9 mouse cellular contexts compared by ENCODE assay signal in genomic region chr19:42163764-42164163, GRCm38 (mm10). TPM values are rescaled to one million over a fixed set of nuclear protein-coding genes. Genes with fewer than 3 reads are reported as not detected.
DNase-seq lines count a peak whose midpoint lies in the region; ATAC-seq and TF ChIP-seq lines count a peak whose summit lies in the region.
"Had no signal": no experiment of that assay in that cellular context is flagged by ENCODE, and none has a peak within 500 bp of the region (broad histone marks: within the 10 kb centered on the region; RNA-seq: fewer than 3 reads in every experiment).

Zfyve27 (plus strand) TSS chr19:42163951.

- peaks cover 3% of the 10 kb centered on the region; the same call in 1 of the 2 replicates for H3K4me1 ChIP-seq in kidney, adult 2 months (ENCODE audit: control insufficient read depth, insufficient read depth, low read length)
- peaks cover 10% of the 10 kb centered on the region for H3K4me1 ChIP-seq in hindbrain, embryonic 15.5 days (replicated peaks)
- no peaks in the 10 kb centered on the region for H3K4me1 ChIP-seq in midbrain, embryonic 11.5 days (ENCODE audit: control insufficient read depth, insufficient read depth, low read length)

- no peak for TF ChIP-seq CTCF in kidney, adult 2 months (conservative IDR thresholded peaks at IDR 0.05; ENCODE audit: insufficient read depth, insufficient read length, low read depth, low read length)
- no peak for TF ChIP-seq CTCF in Patski (IDR thresholded peaks at IDR 0.05)

- H3K9me3 ChIP-seq in hindbrain, embryonic 15.5 days, result no peaks in the 10 kb centered on the region
- H3K9me3 ChIP-seq in midbrain, embryonic 11.5 days (ENCODE audit: control insufficient read depth, low read length), result no peaks in the 10 kb centered on the region
- H3K9me3 ChIP-seq: liver, embryonic 15.5 days had no signal

- DNase-seq in kidney, adult 2 months, result no peak
- no peak for DNase-seq in kidney, postnatal 36 days
- DNase-seq in Patski (ENCODE audit: low read depth, low spot score), result no peak
- DNase-seq in gastrocnemius, adult 18-20 months (ENCODE audit: low spot score), result no peak
- DNase-seq in midbrain, embryonic 11.5 days (ENCODE audit: low spot score, missing footprints), result no peak
- no peak for DNase-seq in retina, embryonic 14.5 days (ENCODE audit: low spot score)
- DNase-seq in kidney, adult 8-10 months, result no peak

- 25% methylated on average over 5 of the region's 5 CpGs for WGBS in kidney, adult 2 months
- 69% methylated on average over 5 of the region's 5 CpGs for WGBS in hindbrain, embryonic 15.5 days
- 80% methylated on average over 5 of the region's 5 CpGs for WGBS in midbrain, embryonic 11.5 days

- no peaks in the 10 kb centered on the region for H3K36me3 ChIP-seq in kidney, adult 2 months (ENCODE audit: control insufficient read depth, insufficient read depth, low read length)
- H3K36me3 ChIP-seq in hindbrain, embryonic 15.5 days, result no peaks in the 10 kb centered on the region
- H3K36me3 ChIP-seq in midbrain, embryonic 11.5 days (ENCODE audit: control insufficient read depth, insufficient read depth, low read length), result no peaks in the 10 kb centered on the region
- H3K36me3 ChIP-seq: liver, embryonic 15.5 days had no signal

- ATAC-seq in Patski, result no peak
- no peak for ATAC-seq in hindbrain, embryonic 15.5 days (ENCODE audit: low FRiP score, low read depth)
- ATAC-seq in midbrain, embryonic 11.5 days (ENCODE audit: low FRiP score), result no peak

- no peaks in the 10 kb centered on the region for H3K27me3 ChIP-seq in kidney, adult 2 months (replicated peaks; ENCODE audit: control insufficient read depth, insufficient read depth, low read length)
- H3K27me3 ChIP-seq in Patski, result peaks cover 3% of the 10 kb centered on the region
- H3K27me3 ChIP-seq in hindbrain, embryonic 15.5 days, result peaks cover 12% of the 10 kb centered on the region
- no peaks in the 10 kb centered on the region for H3K27me3 ChIP-seq in midbrain, embryonic 11.5 days (ENCODE audit: control insufficient read depth, insufficient read depth, low read length)

- H3K4me3 ChIP-seq in kidney, adult 2 months (ENCODE audit: insufficient read depth, low read depth, low read length), result no peak within 1 kb of the TSS
- H3K4me3 ChIP-seq in hindbrain, embryonic 15.5 days, result no peak within 1 kb of the TSS
- H3K4me3 ChIP-seq in midbrain, embryonic 11.5 days (ENCODE audit: low read depth, low read length), result no peak within 1 kb of the TSS
- H3K4me3 ChIP-seq: liver, embryonic 15.5 days had no signal

- no peak for TF ChIP-seq POLR2A in kidney, adult 2 months (IDR thresholded peaks at IDR 0.05; ENCODE audit: low read depth, low read length)

- H3K27ac ChIP-seq in kidney, adult 2 months (ENCODE audit: insufficient read depth, low read depth, low read length), result no peak within 1 kb of the TSS
- no peak within 1 kb of the TSS for H3K27ac ChIP-seq in hindbrain, embryonic 15.5 days (replicated peaks)
- no peak within 1 kb of the TSS for H3K27ac ChIP-seq in midbrain, embryonic 11.5 days (ENCODE audit: low read depth, low read length)
- H3K27ac ChIP-seq: liver, embryonic 15.5 days had no signal

- CTCF ChIA-PET in Patski (lab: Charles Lee), result interaction anchor here (0.9 to 9.1 kb wide), 3 partner anchors 13 to 128 kb away, joined by 6 to 97 read pairs (median 11); partner anchors contain the start of gene Ankrd2

- in situ Hi-C loops in Patski (cut with MboI; ENCODE audit: low pct_unique_long_range_greater_than_20kb), result no loop called here

- no peak within 1 kb of the TSS for H3K4me2 ChIP-seq in hindbrain, embryonic 15.5 days
- H3K4me2 ChIP-seq in midbrain, embryonic 11.5 days, result no peak within 1 kb of the TSS
- H3K4me2 ChIP-seq: liver, embryonic 15.5 days had no signal

- no peak within 1 kb of the TSS for H3K9ac ChIP-seq in hindbrain, embryonic 15.5 days
- no peak within 1 kb of the TSS for H3K9ac ChIP-seq in midbrain, embryonic 11.5 days (ENCODE audit: low read length)
- H3K9ac ChIP-seq: liver, embryonic 15.5 days had no signal

- POLR2A ChIA-PET in Patski (lab: Charles Lee), result no interaction called here

RNA-seq across cellular contexts. Expression of gene Zfyve27, which starts in this region (rescaled TPM):
- 30.7 and 32.6 TPM in 2 replicates for polyA plus RNA-seq in kidney, adult 2 months (2012; rRNA removed)
- 59.5 TPM for polyA plus RNA-seq in Patski (2021)
- 10 to 100 TPM; 11.6 to 12.9 TPM for total RNA-seq in gastrocnemius, adult 18-20 months (2021)
- polyA plus RNA-seq in hindbrain, embryonic 15.5 days (2015; fragmentation: Nextera tagmentation; extraction: Ambion mirVana), result 60.0 and 65.0 TPM in 2 replicates
- polyA plus RNA-seq in midbrain, embryonic 11.5 days (2014; fragmentation: Nextera tagmentation; extraction: Ambion mirVana), result 15.6 and 16.2 TPM in 2 replicates
